Mouse (Mus musculus) liver, adult 2 months (tissue): ENCODE results near the gene Insm1. TPM values are rescaled to one million over a fixed set of nuclear protein-coding genes. Genes with fewer than 3 reads are reported as not detected.
A peak's percentile ranks its signal among the peaks of the same experiment; 100 is the strongest.

Source experiments
- DNase-seq: peaks from one replicate; pipeline ENCODE4 v3.0.0-alpha.2; 2011; ENCODE audit warnings: low read depth, low spot score; ENCODE audit errors: extremely low read depth
- H3K27ac ChIP-seq: fragments of 200-500 bp; replicated peaks from 2 replicates; pipeline ENCODE4 v1.5.1; 2012; ENCODE audit warnings: low read depth, mild to moderate bottlenecking, control low read depth, inconsistent platforms, low read length; ENCODE audit not compliant: insufficient read depth
- H3K27me3 ChIP-seq: fragments of 200-500 bp; 2 replicates; pipeline ENCODE4 v1.6.1; 2012; ENCODE audit warnings: mild to moderate bottlenecking, moderate library complexity, low read length, inconsistent platforms; ENCODE audit not compliant: control insufficient read depth, insufficient read depth
- H3K36me3 ChIP-seq: fragments of 200-500 bp; 2 replicates; pipeline ENCODE4 v1.6.1; 2012; ENCODE audit warnings: low read length, inconsistent platforms; ENCODE audit not compliant: control insufficient read depth, insufficient read depth
- H3K4me1 ChIP-seq: fragments of 200-500 bp; 2 replicates; pipeline ENCODE4 v1.6.1; 2011; ENCODE audit warnings: low read length; ENCODE audit not compliant: control insufficient read depth, insufficient read depth
- H3K4me3 ChIP-seq: fragments of 200-500 bp; 2 replicates; pipeline ENCODE4 v1.5.1; 2011; ENCODE audit warnings: low read depth, mild to moderate bottlenecking, control low read depth, low read length, moderate library complexity; ENCODE audit not compliant: insufficient read depth
- H3K79me2 ChIP-seq: fragments of 200-500 bp; 2 replicates; pipeline ENCODE4 v1.6.1; 2012; ENCODE audit warnings: inconsistent platforms, mild to moderate bottlenecking, low read length, moderate library complexity; ENCODE audit not compliant: control insufficient read depth, insufficient read depth
- H3K9ac ChIP-seq: fragments of 200-500 bp; 2 replicates; pipeline ENCODE4 v1.6.1; 2012; ENCODE audit warnings: low read depth, mild to moderate bottlenecking, control low read depth, inconsistent platforms, low read length
- CTCF ChIP-seq: fragments of 200-500 bp; IDR thresholded peaks from 2 replicates; pipeline ENCODE4 v1.5.1; 2011; ENCODE audit warnings: low read depth, low read length, control low read depth
- POLR2A ChIP-seq: fragments of 200-500 bp; IDR thresholded peaks from 2 replicates; pipeline ENCODE4 v1.6.1; 2011; ENCODE audit warnings: low read length, control low read depth; ENCODE audit not compliant: insufficient read depth; ENCODE audit errors: extremely low read depth
- whole genome bisulfite sequencing: fragments of 180-500 bp; shearing (Covaris S2); methylation state at CpG from one replicate; pipeline ENCODE4 v1.1.7; 2018; 5-methylcytosine and 5-hydroxymethylcytosine counted together
- polyA plus RNA-seq: library from polyadenylated mRNA; depleted of rRNA; stranded (reverse); fragments of >200 nt; gene quantifications from 2 replicates; pipeline ENCODE4 v1.2.3, GENCODE M21; 2012; rRNA removed
- total RNA-seq: library from RNA; depleted of rRNA; stranded (reverse); fragments of >200 nt; gene quantifications from 2 replicates; pipeline ENCODE4 v1.2.3, GENCODE M21; 2014; rRNA removed

The Insm1 gene
- total RNA-seq (not detected in 2 replicates), polyA plus RNA-seq (0.04 TPM in 1 of 2 replicates, not detected in the other)

- no peak within 1 kb of the TSS for H3K27ac ChIP-seq
- H3K4me1 ChIP-seq, result 0 out of 2 replicates have a peak, but pooled peaks cover 3% of the 10 kb centered on the region
- H3K27me3 ChIP-seq, result peaks cover 58% of the 10 kb centered on the region
- no peak for DNase-seq
- TF ChIP-seq POLR2A (no peak), CTCF (no peak)
- H3K4me3 ChIP-seq, result peak within 1 kb of the TSS; percentile 29; the same call in 1 of the 2 replicates
- no peaks in the 10 kb centered on the region for H3K79me2 ChIP-seq
- H3K9ac ChIP-seq, result no peak within 1 kb of the TSS
- 3% methylated on average over 67 of the region's 86 CpGs for WGBS
- H3K36me3 ChIP-seq, result no peaks in the 10 kb centered on the region
Observed at GRCm38 (mm10) chr2:146221076-146221928, at the start of gene Insm1. Gene Insm1, plus strand, starts transcription at chr2:146221921.

DNA sequence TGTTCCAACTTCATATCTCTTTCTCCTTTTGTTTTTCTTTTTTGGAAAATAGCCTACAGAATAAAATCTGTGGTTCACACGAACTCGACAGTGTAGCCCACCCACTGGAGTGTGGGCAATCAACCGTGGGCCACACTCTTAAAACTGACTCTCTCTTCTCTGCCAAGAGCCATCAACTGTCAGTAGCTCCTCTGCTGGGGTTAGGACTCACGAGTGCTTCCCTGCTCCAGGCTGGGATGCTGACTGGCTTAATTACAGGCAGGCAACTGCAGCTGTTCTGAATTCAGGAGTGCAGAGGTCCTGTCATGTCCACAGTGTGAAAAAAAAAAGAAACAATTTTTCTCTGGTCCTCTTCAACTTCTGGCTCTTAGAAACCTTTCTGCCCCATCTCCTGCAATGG lies 49.6 kb upstream of the Insm1 start:
- Histone ChIP-seq H3K27ac (no peak overlapping the region), H3K27me3 (no peaks in the 10 kb centered on the region), H3K4me1 (no peaks in the 10 kb centered on the region), H3K4me3 (no peak overlapping the region), H3K79me2 (no peaks in the 10 kb centered on the region), H3K9ac (no peak overlapping the region), H3K36me3 (no peaks in the 10 kb centered on the region)
- no peak for DNase-seq
- WGBS, result 73% methylated on average over 4 of the region's 4 CpGs
- no peak for TF ChIP-seq CTCF
- TF ChIP-seq POLR2A, result no peak

GRCm38 (mm10) chr2:146174173-146174572 lies 47.5 kb upstream of the Insm1 start:
- TF ChIP-seq POLR2A (no peak), CTCF (no peak)
- no peak overlapping the region for H3K27ac ChIP-seq
- no peaks in the 10 kb centered on the region for H3K36me3 ChIP-seq
- no peaks in the 10 kb centered on the region for H3K27me3 ChIP-seq
- no peak overlapping the region for H3K9ac ChIP-seq
- H3K79me2 ChIP-seq, result no peaks in the 10 kb centered on the region
- no peak for DNase-seq
- 88% methylated on average over 7 of the region's 7 CpGs for WGBS
- H3K4me1 ChIP-seq, result no peaks in the 10 kb centered on the region
- no peak overlapping the region for H3K4me3 ChIP-seq

GRCm38 (mm10) chr2:146178718-146179117 lies 43.0 kb upstream of the Insm1 start:
- no peak overlapping the region for H3K4me3 ChIP-seq
- H3K79me2 ChIP-seq, result no peaks in the 10 kb centered on the region
- no peaks in the 10 kb centered on the region for H3K27me3 ChIP-seq
- no peak overlapping the region for H3K9ac ChIP-seq
- no peaks in the 10 kb centered on the region for H3K36me3 ChIP-seq
- DNase-seq, result no peak
- H3K4me1 ChIP-seq, result no peaks in the 10 kb centered on the region
- WGBS, result 69% methylated on average over 1 of the region's 1 CpGs
- no peak overlapping the region for H3K27ac ChIP-seq
- TF ChIP-seq POLR2A (no peak), CTCF (no peak)

DNA sequence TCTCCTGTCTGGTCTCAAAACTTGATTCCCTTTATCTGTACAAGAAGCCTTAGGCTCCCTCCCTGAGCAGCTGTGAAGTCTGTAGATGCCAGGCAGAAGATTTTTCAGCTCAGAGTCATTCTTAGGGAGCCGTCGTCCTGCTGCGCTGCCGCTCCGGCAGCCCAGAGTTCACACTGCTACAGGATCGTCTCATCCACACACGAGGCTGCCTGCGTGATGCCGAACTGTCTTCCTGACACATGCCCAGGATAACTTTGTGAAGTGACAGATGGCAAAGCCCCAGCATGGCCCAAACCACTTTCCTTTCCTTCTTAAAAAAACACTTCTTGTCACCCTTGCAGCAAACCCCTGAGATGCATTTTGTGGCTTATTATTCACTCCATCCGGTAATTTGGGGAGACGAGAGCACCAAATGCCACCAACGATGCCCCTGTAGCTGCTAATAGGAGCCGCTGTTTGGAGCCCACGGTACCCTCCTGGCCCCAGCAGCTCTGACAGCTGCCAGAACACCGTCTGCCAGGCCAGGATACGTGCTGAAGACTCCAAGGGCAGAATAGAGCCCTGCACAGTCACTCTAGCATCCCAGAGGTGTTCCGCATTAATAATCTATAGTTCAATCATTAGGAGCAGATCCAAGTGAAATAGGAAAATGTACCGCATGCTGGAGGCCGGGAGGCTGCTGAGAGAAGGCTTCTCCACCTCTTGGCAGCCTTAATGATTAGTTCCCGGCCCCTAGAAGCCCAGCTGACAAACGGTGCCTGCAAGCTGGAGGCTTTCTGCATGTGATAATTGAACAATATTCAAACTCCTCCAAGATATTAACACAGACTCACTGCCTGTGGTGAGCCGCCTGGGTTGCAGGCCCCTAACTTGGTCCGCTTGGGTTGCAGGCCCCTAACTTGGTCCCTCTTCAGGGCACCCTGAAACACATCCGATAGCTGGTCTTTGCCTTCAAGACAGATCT lies 37.6 kb upstream of the Insm1 start:
- Histone ChIP-seq H3K4me1 (no peaks in the 10 kb centered on the region), H3K79me2 (no peaks in the 10 kb centered on the region), H3K36me3 (no peaks in the 10 kb centered on the region), H3K9ac (no peak overlapping the region), H3K27me3 (no peaks in the 10 kb centered on the region), H3K4me3 (no peak overlapping the region), H3K27ac (no peak overlapping the region)
- WGBS, result 83% methylated on average over 24 of the region's 24 CpGs
- TF ChIP-seq POLR2A (no peak), CTCF (no peak)
- no peak for DNase-seq

DNA sequence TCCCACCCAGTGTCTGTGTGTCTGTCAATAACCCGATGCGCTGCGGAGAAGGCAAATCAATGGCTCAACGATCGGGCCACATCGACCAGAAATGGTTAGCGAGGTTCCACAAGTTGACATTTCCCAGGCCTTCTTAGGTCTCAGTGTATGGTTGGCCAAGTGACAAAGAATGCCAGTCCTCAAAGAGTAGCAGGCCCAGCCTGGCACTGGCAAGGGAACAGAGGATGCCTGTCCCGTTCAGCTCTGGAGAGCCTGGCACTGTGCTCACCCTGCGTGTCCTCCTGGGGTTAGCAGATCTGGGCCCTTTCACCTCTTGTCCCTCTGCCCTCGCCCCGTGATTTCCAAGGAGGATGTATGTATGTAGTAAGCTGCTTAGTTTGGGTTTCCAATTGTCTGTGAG lies 25.6 kb upstream of the Insm1 start:
- Histone ChIP-seq H3K27ac (no peak overlapping the region), H3K27me3 (no peaks in the 10 kb centered on the region), H3K79me2 (no peaks in the 10 kb centered on the region), H3K36me3 (no peaks in the 10 kb centered on the region), H3K9ac (no peak overlapping the region), H3K4me1 (no peaks in the 10 kb centered on the region), H3K4me3 (no peak overlapping the region)
- no peak for DNase-seq
- no peak for TF ChIP-seq CTCF
- TF ChIP-seq POLR2A, result no peak
- 66% methylated on average over 11 of the region's 11 CpGs for WGBS
